Mouse (Mus musculus): ENCODE results near the gene Tceal1. TPM values are rescaled to one million over a fixed set of nuclear protein-coding genes. Genes with fewer than 3 reads are reported as not detected.

Gene Tceal1
- polyA plus RNA-seq, 1 experiment = 20.2 TPM

GRCm38 (mm10) chrX:136744663-136745062, 36.9 kb downstream of the Tceal1 start:
- DNase-seq (ENCODE audit: extremely low spot score in 1 of 2, low spot score in 1 of 2) = no peak

- no peak for DNase-seq (ENCODE audit: extremely low spot score in 1 of 2, low spot score in 1 of 2)
Observed at GRCm38 (mm10) chrX:136749329-136749728, 41.5 kb downstream of the Tceal1 start.

- DNase-seq (ENCODE audit: extremely low spot score in 1 of 2, low spot score in 1 of 2) = peak in 1 of 2 experiments; percentile 23
Observed at GRCm38 (mm10) chrX:136755464-136755863, 47.7 kb downstream of the Tceal1 start.

Other genes starting within 250 kb of the Tceal1 start
- gene Kir3dl1, start 190.0 kb upstream of the Tceal1 start, polyA plus RNA-seq (2012; rRNA removed) = not detected in 2 replicates
- 0.12 TPM in 1 of 2 replicates, not detected in the other for gene Kir3dl2, start 163.9 kb upstream of the Tceal1 start, polyA plus RNA-seq (2012; rRNA removed)
- gene Tceal3, start 117.1 kb upstream of the Tceal1 start, polyA plus RNA-seq (2012; rRNA removed) = 346 and 420 TPM in 2 replicates
- 282 and 312 TPM in 2 replicates for gene Morf4l2, start 35.7 kb downstream of the Tceal1 start, polyA plus RNA-seq (2012; rRNA removed)
- 1.3 and 1.7 TPM in 2 replicates for gene Glra4, start 72.2 kb downstream of the Tceal1 start, polyA plus RNA-seq (2012; rRNA removed)
- 853 and 972 TPM in 2 replicates for gene Plp1, start 114.7 kb downstream of the Tceal1 start, polyA plus RNA-seq (2012; rRNA removed)
- gene Rab9b, start 160.8 kb downstream of the Tceal1 start, polyA plus RNA-seq (2012; rRNA removed) = 6.7 and 8.9 TPM in 2 replicates
- gene H2bfm, start 219.3 kb downstream of the Tceal1 start, polyA plus RNA-seq (2012; rRNA removed) = not detected in 2 replicates

Measured in frontal cortex, adult 2 months (tissue).